Mouse (Mus musculus) 416B (cell line): Measurements from ENCODE around the gene 1700013F07Rik.
"Not testable (repeated sequence)": the region's sequence is repeated elsewhere in the genome, so short reads cannot be mapped to it uniquely, and the experiment has no call there.

ENCODE experiments used
- DNase-seq: peaks from one replicate; pipeline ENCODE4 v3.0.0; 2011; ENCODE audit warnings: low read depth

The 1700013F07Rik gene

GRCm38 (mm10) chr3:108533951-108534350 lies at the start of gene 1700013F07Rik:
1700013F07Rik (plus strand) TSS chr3:108534150.
- peak; percentile 91 for DNase-seq

- DNase-seq: no peak
Measured at GRCm38 (mm10) chr3:108484749-108485148, 49.2 kb upstream of the 1700013F07Rik start.

GRCm38 (mm10) chr3:108489968-108490367 lies 44.0 kb upstream of the 1700013F07Rik start:
- peak; percentile 59 for DNase-seq

GRCm38 (mm10) chr3:108494861-108495474 lies 39.0 kb upstream of the 1700013F07Rik start:
- no peak for DNase-seq

- no peak for DNase-seq
Measured at GRCm38 (mm10) chr3:108495486-108495885, 38.5 kb upstream of the 1700013F07Rik start.

- DNase-seq: no peak
Measured at GRCm38 (mm10) chr3:108497602-108498001, 36.3 kb upstream of the 1700013F07Rik start.

- DNase-seq: no peak
Measured at GRCm38 (mm10) chr3:108499826-108500225, 34.1 kb upstream of the 1700013F07Rik start.

GRCm38 (mm10) chr3:108501411-108501810 lies 32.5 kb upstream of the 1700013F07Rik start:
- DNase-seq: not testable (repeated sequence)

- peak; percentile 36 for DNase-seq
Measured at GRCm38 (mm10) chr3:108503908-108504307, 30.0 kb upstream of the 1700013F07Rik start.

- DNase-seq: peak; percentile 75
Measured at GRCm38 (mm10) chr3:108508745-108509474, 25.0 kb upstream of the 1700013F07Rik start.

GRCm38 (mm10) chr3:108510156-108510555 lies 23.8 kb upstream of the 1700013F07Rik start:
- DNase-seq: no peak

- DNase-seq: no peak
Measured at GRCm38 (mm10) chr3:108510716-108511483, 23.1 kb upstream of the 1700013F07Rik start.

GRCm38 (mm10) chr3:108513465-108513864 lies 20.5 kb upstream of the 1700013F07Rik start:
- DNase-seq: no peak

- DNase-seq: no peak
Measured at GRCm38 (mm10) chr3:108518276-108518675, 15.7 kb upstream of the 1700013F07Rik start.

- DNase-seq: peak; percentile 69
Measured at GRCm38 (mm10) chr3:108523415-108523814, 10.5 kb upstream of the 1700013F07Rik start.

GRCm38 (mm10) chr3:108528489-108528888 lies 5.5 kb upstream of the 1700013F07Rik start:
- DNase-seq: no peak

- peak; percentile 84 for DNase-seq
Measured at GRCm38 (mm10) chr3:108533114-108533885, 650 bp upstream of the 1700013F07Rik start.

GRCm38 (mm10) chr3:108535896-108536516 lies 2.1 kb downstream of the 1700013F07Rik start:
- no peak for DNase-seq

- peak; percentile 70 for DNase-seq
Measured at GRCm38 (mm10) chr3:108536517-108537260, 2.7 kb downstream of the 1700013F07Rik start, which contains the start of gene 5330417C22Rik. 5330417C22Rik (minus strand) TSS chr3:108536536.

GRCm38 (mm10) chr3:108537303-108537702 lies 3.4 kb downstream of the 1700013F07Rik start:
- DNase-seq: peak; percentile 92

- DNase-seq: no peak
Measured at GRCm38 (mm10) chr3:108542299-108542698, 8.3 kb downstream of the 1700013F07Rik start.
